Mouse (Mus musculus) heart, postnatal 0 days (tissue): ENCODE measurements at regions not wholly inside any gene's neighbourhood (a gene's known extent, or its start where the extent isn't known, plus 50 kb on each side); places are given as distances from the start of the nearest gene placed in this dataset.

Source experiments
- ATAC-seq: fragments of 200-750 bp; cut with Nextera tagmentation; 2 replicates; pipeline ENCODE4 v1.8.0; 2017; ENCODE audit warnings: low read depth, moderate number of reproducible peaks, moderate library complexity; ENCODE audit not compliant: insufficient read depth
- DNase-seq: peaks from one replicate; pipeline ENCODE4 v3.0.0-alpha.2; 2016; ENCODE audit warnings: low spot score
- H3K27ac ChIP-seq: fragments of 300-500 bp; sonication (generic); 2 replicates; pipeline ENCODE4 v1.5.1; 2014; ENCODE audit warnings: low read depth, mild to moderate bottlenecking
- H3K27me3 ChIP-seq: fragments of 300-500 bp; sonication (generic); 2 replicates; pipeline ENCODE4 v1.6.1; 2014; ENCODE audit warnings: low read length, mixed read lengths; ENCODE audit not compliant: control insufficient read depth, insufficient read depth
- H3K36me3 ChIP-seq: fragments of 300-500 bp; sonication (generic); replicated peaks from 2 replicates; pipeline ENCODE4 v1.6.1; 2014; ENCODE audit warnings: low read length, mixed read lengths; ENCODE audit not compliant: control insufficient read depth, insufficient read depth
- H3K4me1 ChIP-seq: fragments of 300-500 bp; sonication (generic); 2 replicates; pipeline ENCODE4 v1.6.1; 2014; ENCODE audit warnings: antibody characterized with exemption; ENCODE audit not compliant: control insufficient read depth, insufficient read depth
- H3K4me2 ChIP-seq: fragments of 300-500 bp; sonication (generic); 2 replicates; pipeline ENCODE4 v1.6.1; 2014; ENCODE audit warnings: low read depth, mild to moderate bottlenecking, low read length, moderate library complexity
- H3K4me3 ChIP-seq: fragments of 300-500 bp; sonication (generic); 2 replicates; pipeline ENCODE4 v1.5.1; 2014; ENCODE audit warnings: low read depth, low read length
- H3K9ac ChIP-seq: fragments of 300-500 bp; sonication (generic); replicated peaks from 2 replicates; pipeline ENCODE4 v1.6.1; 2014; ENCODE audit warnings: low read depth, low read length, mixed read lengths
- H3K9me3 ChIP-seq: fragments of 300-500 bp; sonication (generic); replicated peaks from 2 replicates; pipeline ENCODE4 v1.6.1; 2016; ENCODE audit warnings: low read length; ENCODE audit not compliant: control insufficient read depth
- CTCF ChIP-seq: IDR thresholded peaks from 2 replicates; pipeline ENCODE4 v1.5.1; 2016; ENCODE audit warnings: antibody characterized with exemption, control low read depth, low read depth
- EP300 ChIP-seq: IDR thresholded peaks from 2 replicates; pipeline ENCODE4 v1.6.1; 2016; ENCODE audit warnings: antibody characterized with exemption, low read depth
- WGBS: fragments of 180-500 bp; shearing (Covaris S2); extraction: QIAGEN DNeasy Blood & Tissue Kit; methylation state at CpG from one replicate; pipeline ENCODE4 v1.1.7; 2014; 5-methylcytosine and 5-hydroxymethylcytosine counted together

GRCm38 (mm10) chr4:124002760-124003159 lies 84.9 kb upstream of the 4930535I16Rik start:
- no peak for TF ChIP-seq CTCF
- no peak for TF ChIP-seq EP300
- DNase-seq (no peak), ATAC-seq (no peak)
- Histone ChIP-seq H3K36me3 (no peaks in the 10 kb centered on the region), H3K27ac (no peak overlapping the region), H3K9ac (no peak overlapping the region), H3K4me2 (no peak overlapping the region), H3K4me3 (no peak overlapping the region), H3K27me3 (no peaks in the 10 kb centered on the region), H3K9me3 (no peaks in the 10 kb centered on the region), H3K4me1 (peaks cover 7% of the 10 kb centered on the region; the same call in 1 of the 2 replicates)
- 13% methylated on average over 6 of the region's 6 CpGs for WGBS

DNA sequence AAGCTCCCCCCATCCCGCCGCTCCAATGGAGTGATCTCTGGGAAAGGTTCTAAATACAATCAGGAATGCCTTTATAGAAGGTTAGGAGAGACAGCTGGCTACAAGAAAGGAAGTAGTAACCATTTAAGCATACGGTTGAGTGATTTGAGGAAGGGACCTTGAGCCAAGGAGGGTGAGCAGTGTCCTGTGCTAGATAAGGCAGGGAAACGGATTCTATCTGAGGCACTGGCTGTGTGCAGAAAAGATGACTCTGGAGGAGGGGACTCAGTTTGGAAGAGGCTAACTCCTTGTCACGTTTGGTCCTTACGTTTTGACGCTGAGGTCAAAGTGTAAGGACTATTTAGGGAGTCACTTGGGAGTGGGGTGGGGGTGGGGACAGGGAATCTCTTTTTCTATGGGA lies 84.3 kb upstream of the 4930535I16Rik start:
- no peaks in the 10 kb centered on the region for H3K9me3 ChIP-seq
- H3K27ac ChIP-seq, result no peak overlapping the region
- no peak overlapping the region for H3K4me3 ChIP-seq
- WGBS, result 52% methylated on average over 7 of the region's 7 CpGs
- H3K4me1 ChIP-seq, result peaks cover 7% of the 10 kb centered on the region; the same call in 1 of the 2 replicates
- TF ChIP-seq CTCF (no peak), EP300 (no peak)
- H3K36me3 ChIP-seq, result no peaks in the 10 kb centered on the region
- H3K4me2 ChIP-seq, result no peak overlapping the region
- no peak for DNase-seq
- no peak overlapping the region for H3K9ac ChIP-seq
- no peak for ATAC-seq
- H3K27me3 ChIP-seq, result no peaks in the 10 kb centered on the region

DNA sequence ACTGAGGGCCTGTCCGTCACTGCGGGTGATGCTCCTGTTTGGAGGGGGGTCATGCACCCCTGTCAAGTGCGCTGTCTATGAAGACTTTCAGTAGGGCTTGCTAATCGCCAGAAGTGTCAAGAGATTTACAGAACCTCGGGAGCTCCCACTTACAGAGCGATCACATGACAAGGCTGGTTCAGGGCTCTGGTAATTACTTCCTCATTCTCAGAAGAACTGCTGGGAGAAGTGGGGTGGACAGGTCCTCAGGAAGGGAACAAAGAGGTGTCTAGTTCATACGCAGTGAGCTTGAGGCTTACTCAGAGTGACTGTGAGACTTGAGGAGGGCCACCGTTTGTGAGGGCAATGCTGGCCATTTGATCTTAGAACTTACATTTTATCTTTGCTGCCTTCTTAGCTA lies 78.0 kb upstream of the 4930535I16Rik start:
- ATAC-seq, result no peak
- H3K36me3 ChIP-seq, result no peaks in the 10 kb centered on the region
- H3K4me1 ChIP-seq, result 0 out of 2 replicates have a peak, but pooled peaks cover 3% of the 10 kb centered on the region
- no peak overlapping the region for H3K27ac ChIP-seq
- H3K4me3 ChIP-seq, result no peak overlapping the region
- H3K9me3 ChIP-seq, result no peaks in the 10 kb centered on the region
- H3K27me3 ChIP-seq, result peaks cover 24% of the 10 kb centered on the region
- no peak overlapping the region for H3K4me2 ChIP-seq
- no peak overlapping the region for H3K9ac ChIP-seq
- 57% methylated on average over 8 of the region's 8 CpGs for WGBS
- no peak for DNase-seq
- TF ChIP-seq EP300, result no peak
- no peak for TF ChIP-seq CTCF

DNA sequence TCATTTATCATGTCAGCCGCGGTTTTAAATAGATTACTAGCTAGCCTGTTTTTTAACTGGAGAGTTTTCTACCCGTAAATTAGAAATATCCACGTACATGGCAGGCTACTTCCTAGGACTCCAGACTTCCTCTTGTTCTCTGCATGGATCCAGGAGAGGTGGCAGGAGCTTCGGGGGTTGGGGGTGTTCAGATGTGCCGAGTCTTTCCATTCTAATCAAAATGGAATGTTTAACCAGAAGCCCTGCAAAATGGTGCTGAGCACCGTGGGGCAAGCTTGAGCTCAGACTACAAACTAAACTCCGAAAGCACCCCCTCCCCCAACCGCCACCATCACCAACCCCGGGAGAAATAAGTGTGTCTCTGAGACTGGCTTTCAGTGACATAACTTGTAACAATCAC lies 73.4 kb upstream of the 4930535I16Rik start:
- Histone ChIP-seq H3K4me3 (peak overlapping the region; percentile 34), H3K9me3 (no peaks in the 10 kb centered on the region), H3K36me3 (no peaks in the 10 kb centered on the region), H3K27ac (no peak overlapping the region), H3K9ac (no peak overlapping the region), H3K27me3 (peaks cover 43% of the 10 kb centered on the region), H3K4me2 (peak overlapping the region; percentile 52), H3K4me1 (0 out of 2 replicates have a peak, but pooled peaks cover 6% of the 10 kb centered on the region)
- TF ChIP-seq CTCF, result no peak
- no peak for TF ChIP-seq EP300
- ATAC-seq (no peak), DNase-seq (no peak)
- WGBS, result 19% methylated on average over 10 of the region's 10 CpGs

DNA sequence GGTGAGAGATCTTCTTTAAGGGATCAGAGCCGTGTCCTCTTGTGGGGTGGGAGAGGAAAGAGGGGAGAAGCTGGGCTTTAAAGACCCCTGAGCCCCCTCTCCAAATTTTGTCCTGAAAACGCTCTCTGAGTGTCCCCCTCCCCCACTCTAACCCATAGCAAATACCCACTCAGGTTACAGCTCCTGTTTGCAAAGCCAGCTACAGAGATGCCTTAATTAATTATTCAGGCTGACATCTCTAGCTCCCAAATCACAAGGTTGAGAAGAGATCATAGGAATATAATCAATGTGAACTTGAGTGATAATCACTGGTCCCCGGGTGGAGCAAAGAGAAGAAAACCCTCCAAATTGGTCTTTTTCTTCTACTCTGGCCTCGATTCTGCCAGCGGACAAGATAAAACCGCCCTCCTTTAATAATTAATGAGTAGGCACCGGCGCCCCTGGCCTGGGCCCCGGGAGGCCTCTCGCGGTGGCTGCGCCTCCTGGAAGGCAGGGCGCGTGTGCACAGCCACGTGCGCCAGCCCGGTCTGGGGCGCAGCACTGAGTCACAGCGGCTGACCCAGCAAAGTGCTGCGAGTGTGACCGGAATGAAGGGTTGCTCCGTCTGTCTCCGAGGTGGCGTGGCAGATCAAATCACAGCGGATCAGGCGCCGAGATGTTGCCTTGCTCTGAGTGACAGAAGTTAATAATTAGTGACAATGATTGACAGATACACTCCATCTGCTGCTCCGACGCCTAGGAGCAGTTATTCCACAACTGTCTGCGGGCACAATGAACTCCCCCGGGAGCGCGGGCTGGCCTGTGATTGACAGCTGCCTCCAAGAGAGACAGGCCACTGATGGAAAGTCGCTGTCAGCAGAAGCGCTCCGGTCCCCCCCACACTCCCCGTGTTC lies 72.7 kb upstream of the 4930535I16Rik start:
- H3K4me3 ChIP-seq, result peak overlapping the region; percentile 34
- no peaks in the 10 kb centered on the region for H3K36me3 ChIP-seq
- peaks cover 43% of the 10 kb centered on the region for H3K27me3 ChIP-seq
- 0 out of 2 replicates have a peak, but pooled peaks have one; percentile 39 for ATAC-seq
- H3K9ac ChIP-seq, result no peak overlapping the region
- peak; percentile 14 for DNase-seq
- TF ChIP-seq EP300 (no peak), CTCF (no peak)
- WGBS, result 3% methylated on average over 37 of the region's 37 CpGs
- peak overlapping the region; percentile 52 for H3K4me2 ChIP-seq
- no peak overlapping the region for H3K27ac ChIP-seq
- 0 out of 2 replicates have a peak, but pooled peaks cover 6% of the 10 kb centered on the region for H3K4me1 ChIP-seq
- no peaks in the 10 kb centered on the region for H3K9me3 ChIP-seq
